Mouse (Mus musculus) heart, adult 10 weeks (tissue): ENCODE results near the gene Mafg. TPM values are rescaled to one million over a fixed set of nuclear protein-coding genes. Genes with fewer than 3 reads are reported as not detected.

Experiments used
- polyA plus RNA-seq: library from polyadenylated mRNA; stranded (reverse); fragments of 350-450 nt; fragmentation: Illumina TruSeq; extraction: RNeasy Lipid Tissue Mini Kit (QIAGEN cat#74804); gene quantifications from one replicate; pipeline ENCODE4 v1.2.3, GENCODE M21; 2014; ENCODE audit warnings: low read depth, low replicate concordance

The Mafg gene
- 42.4 TPM for polyA plus RNA-seq

DNA sequence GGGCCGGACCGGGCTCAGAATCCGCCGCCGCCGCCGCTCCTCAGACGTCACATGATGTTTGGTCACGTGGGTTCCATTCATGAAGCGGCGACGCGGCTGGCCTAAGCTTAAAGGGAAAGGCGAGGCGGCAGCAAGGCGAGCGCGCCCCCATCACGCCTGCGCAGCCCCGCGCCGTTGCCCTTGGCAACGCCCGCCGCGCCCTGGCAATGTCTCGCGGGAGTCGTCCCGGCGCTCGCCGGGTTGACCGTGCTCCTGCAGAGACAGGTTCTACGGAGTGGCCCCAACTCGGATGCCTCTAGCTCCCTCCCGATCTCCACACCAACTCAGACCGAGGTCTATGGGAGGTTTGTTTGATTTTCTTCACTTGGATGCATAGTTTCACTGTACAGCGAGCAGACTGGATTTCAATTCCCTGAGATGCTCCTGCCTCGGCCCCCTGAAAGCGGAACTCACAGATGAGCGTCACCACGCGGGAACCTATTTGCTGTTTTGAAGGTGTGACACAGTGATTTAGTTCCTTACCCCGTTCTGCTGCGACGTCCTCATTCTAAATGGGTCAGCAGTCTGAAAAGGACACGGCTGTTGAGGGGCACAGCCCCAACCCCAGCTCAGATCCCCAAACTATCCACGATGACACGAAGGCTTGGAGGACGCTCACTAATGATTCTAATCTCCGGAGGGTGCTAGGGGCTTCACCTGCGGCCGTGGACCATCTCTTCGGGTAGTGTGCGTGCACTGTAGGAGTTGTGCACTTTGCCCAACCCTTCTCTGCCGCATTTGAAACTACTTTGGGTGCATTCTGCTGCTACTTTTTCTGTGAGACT, at the start of gene Mafg:
Mafg (minus strand) TSS at position 81 of the 824 bp plus-strand sequence.

DNA sequence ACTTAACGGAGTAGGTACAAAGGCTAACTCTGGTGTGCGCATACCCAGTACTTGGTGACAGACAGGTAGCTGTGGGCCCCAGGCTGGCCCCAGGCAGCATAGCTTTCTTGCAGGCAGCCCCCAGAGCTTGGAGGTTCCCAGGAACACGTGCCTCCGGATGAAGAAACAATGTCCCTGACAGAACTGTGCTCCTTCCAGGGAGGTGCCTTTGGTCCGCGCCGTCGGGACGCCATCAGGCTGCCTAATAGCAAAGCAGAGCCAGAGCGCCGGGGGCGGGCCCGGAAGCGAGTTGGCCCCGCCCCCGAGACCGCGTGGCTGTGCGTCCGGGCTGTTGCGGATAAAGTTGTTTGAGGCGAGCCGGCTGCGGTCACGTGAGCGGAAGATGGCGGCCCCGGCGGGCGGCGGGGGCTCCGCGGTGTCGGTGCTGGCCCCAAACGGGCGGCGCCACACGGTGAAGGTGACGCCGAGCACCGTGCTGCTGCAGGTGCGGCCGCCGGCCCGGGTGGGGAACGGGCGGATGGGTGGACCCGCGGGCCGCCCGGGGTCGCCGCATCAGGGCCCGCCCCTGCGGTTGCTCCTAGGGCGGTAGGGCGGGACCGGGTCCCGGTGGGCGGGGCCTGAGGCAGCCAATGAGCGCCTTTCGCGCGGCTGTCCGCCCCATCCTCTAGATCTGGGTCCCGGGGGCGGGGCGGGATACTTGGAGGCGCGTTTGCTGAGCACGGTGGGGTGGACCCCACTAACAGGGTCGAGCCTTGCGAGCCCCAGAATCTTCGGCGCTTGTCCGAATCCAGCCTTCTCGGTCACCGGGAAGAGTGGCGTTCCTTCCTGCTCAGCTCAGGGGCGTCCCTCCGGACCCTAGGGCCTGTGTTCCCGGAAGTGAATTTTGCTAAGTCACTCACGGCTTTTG, 39.5 kb upstream of the Mafg start, which contains the start of gene Aspscr1:
Aspscr1 (plus strand) TSS at position 287 of the 907 bp plus-strand sequence.

DNA sequence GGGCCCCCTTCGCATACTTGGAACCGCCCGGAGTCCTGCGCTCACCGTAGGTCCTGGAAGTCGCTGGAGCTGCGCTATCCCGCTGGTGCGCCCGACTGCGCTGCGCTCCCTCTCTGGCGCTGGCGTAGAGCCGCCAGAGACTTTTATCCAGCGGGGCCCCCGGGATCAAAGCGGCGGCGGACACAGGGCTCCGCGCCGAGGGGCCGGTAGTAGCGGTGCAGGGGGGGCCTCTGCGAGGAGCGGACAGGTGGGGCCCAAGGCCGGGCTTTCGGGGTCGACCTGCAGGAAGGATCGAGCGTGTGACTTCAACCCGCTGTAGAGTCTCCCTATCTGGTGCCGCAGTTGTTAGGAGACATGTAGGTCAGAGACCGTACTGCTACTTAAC, 27.7 kb upstream of the Mafg start, which contains the start of gene Notum:
Notum (minus strand) TSS at position 100 of the 385 bp plus-strand sequence.

DNA sequence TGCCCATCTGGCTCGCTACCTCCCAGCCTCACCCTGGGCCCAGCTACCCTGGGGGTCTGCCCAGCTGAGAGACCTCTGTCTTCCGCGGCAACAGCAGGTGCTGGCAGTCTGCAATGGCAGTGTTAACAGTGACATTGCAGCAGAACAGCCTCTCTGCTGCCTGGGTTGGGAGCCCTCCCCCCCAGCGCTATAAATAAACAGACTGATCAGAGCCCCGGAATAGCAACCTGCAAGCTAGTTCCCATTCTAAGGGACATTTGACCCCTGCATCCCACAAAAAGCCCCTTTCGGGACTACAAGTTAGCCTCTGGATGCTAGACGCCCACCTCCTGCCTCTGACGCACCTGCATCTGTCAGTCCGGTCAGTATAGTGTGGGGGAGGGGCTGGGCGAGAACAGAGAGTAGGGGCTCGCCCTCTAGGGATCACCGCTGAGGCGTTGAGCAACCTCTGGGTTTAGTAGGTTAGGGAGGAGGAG, 14.6 kb upstream of the Mafg start, which contains the start of gene Myadml2:
Myadml2 (minus strand) TSS at position 158 of the 476 bp plus-strand sequence.

DNA sequence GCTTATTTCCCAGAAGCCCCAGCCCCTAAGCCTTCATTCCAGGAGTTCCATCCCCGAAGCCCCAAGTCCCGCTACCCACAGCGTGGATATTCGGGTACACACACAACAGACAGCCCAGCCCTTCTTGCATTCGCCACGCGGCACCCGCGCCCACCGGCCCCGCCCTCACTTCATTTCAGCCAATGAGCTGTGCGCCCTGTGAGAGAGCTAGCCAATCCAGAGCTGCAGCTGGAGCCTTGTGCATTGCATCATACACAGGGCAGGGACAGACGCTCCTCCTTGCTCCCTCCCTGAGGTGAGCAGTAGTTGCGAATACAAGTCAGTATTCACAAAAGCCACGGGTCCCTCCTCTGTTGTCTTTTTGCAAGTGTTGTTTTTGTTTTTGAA, 10.2 kb upstream of the Mafg start, which contains the start of gene Pycr1:
Pycr1 (minus strand) TSS at position 169 of the 387 bp plus-strand sequence.

DNA sequence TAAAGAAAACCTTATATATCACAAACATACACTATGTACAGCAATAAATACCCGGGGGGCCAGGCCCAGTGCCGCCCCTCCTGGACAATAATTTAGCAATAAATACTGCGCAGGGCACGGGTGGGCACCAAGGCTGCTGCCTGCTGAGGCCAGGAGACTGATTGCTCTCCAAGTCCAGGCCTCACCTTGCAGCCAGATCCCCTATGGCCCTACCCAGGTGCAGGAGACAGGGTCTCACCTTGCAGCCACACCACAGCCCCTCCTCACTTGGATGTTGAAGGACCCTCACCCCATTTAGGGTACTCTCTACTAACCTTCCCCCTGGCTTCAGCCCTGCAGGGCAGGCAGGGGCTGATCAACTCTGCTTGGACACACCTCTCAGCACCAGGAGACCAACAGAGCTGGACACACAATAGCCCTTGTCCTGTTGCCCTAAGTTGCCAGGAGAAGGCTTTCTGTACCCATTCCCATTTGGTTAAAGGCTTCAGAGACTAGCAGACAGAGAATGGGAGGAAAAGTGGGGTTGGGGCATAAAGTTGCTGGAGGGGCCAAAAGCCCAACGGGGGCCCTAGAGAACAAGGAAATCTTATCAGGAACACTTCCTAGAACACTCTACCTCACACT, 8.1 kb downstream of the Mafg start, which contains the start of gene Sirt7:
Sirt7 (minus strand) TSS at position 89 of the 624 bp plus-strand sequence.

DNA sequence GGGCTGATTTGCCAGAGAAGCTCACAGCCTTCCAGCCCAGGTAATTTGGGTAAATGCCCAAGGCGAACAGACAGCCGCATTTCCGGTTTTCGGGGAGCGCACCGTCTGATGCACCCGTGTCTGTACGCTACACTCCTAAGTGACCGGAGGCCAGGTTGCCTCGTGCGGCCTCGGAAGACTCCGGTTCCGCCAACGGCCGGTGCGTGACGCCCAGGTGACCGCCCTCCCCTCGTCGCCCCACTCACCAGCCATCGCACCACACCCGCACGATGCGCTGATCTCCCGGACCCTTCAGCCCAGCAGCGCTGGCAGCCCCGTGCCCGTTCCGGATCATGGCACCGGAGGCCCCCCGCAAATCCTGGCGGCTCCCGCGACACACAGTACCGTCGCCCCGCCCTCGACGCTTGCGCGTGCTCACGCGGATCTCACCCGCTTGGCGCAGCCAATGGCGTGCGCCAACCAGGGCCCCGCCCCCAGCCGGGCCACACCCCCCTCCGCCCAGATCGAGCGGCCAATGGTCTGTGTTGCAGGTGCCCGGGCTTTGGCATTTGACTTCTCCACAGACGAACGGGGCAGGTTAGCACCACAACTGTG, 15.8 kb downstream of the Mafg start, which contains the start of gene Pcyt2:
Pcyt2 (minus strand) TSS at position 418 of the 594 bp plus-strand sequence.

DNA sequence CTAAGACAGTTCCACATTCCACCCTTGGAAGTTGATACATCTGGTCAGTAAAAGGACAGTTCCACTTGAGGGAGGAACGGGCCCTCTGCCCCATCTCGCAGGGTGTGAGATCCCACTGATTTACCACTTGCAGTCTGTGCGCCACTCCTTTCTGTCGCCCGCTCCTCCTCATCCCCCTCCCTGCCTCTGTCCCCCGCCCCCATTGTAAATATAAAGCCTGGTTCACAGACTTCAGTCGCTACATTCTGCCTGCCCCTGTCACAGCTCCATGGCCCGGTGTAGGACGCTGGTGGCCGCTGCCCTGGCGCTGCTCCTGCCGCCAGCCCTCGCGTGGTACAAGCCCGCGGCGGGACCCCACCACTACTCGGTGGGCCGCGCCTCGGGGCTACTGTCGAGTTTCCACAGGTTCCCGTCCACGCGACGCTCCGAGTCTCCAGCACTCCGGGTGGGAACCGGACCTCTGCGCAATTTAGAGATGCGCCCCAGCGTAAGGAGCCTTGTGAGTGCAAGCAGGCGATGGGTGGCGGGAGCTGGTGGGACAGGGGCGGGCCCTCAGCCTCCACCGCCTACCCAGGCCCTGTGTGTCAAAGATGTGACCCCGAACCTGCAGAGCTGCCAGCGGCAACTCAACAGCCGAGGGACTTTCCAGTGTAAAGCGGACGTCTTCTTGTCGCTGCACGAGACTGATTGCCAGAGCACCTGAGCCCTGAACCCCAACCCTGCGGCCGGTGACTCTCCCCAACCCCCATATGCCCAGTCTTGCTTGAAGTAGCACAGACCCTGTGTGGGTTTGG, 25.0 kb downstream of the Mafg start, which contains the start of gene Npb:
Npb (plus strand) TSS at position 237 of the 794 bp plus-strand sequence.

DNA sequence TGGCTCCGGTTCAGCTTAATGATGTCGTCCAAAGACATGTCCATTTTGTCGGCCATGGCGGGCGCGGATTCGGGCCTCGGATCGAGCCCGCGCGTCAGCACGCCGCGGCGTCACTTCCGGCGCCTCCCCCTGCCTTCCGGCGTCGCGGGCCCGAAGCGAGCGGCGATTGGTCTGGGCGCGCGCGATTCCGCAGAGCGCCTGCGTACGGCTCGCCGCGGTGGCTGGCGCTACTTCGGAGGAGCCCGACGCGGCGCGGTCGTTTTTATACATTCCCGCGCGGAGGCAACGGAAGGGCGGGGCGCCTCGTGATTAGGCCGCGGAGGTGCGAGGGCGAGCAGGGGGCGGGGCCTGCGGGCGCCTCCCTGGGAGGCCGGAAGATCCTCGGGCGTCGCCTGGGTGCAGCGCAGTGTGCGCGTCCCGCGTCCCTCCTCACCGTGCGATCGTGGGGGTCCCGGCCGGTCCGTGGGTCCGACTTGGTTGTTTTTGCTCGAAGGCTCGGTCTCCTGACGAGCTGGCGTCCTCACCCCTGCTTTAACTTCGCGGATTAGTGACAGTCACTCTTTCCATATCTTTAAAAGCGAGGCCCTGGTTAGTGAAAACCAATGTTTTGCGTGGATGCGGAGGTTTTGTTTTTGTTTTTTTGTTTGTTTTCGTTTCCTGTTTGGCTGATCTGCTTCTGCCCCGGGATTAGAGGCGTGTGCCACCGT, 35.0 kb downstream of the Mafg start, which contains the start of the genes Alyref and Anapc11:
Alyref (minus strand) TSS at position 83 of the 707 bp plus-strand sequence.
Anapc11 (plus strand) TSS at position 139 of the 707 bp plus-strand sequence.

DNA sequence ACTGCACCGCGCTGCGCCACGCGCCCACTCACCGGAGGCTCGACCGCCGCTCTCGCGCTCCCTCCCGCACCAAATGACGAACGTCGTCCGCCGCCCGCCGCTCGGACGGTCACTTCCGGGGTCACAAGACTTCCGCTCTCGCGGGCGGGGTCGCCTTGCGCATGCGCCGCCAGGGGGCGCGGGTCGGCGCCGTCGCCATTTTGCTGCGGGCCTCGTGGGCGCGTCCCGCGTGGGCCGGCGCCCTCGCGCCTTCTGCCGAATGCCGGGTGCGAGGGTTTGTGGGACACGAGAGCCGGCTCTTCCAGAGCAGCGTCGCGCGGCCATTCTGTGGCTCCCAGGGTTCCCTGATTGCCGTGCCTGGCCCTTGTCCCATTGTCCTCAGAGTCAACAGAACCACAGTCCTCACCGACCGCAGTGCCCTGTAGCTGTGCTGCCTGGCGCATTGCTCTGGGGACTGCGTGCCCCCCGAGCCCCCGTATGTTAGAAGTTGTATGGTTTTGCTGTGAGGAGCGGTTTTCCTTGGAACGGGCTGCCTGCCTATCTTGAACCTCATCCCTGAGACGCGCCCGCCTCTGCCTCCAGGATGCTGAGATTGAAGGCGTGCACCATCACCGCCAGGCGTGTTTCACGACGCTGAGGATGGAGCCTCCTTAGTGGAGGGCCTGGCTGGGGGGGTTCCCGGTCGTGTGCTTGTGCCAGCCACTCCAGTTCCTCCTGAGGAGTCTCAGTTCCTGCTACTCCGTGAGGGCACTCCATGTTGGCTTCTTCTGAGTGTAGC, 51.7 kb downstream of the Mafg start, which contains the start of gene Arhgdia:
Arhgdia (minus strand) TSS at position 135 of the 778 bp plus-strand sequence.

Other genes with a start within 250 kb of the Mafg start
- 46.6 TPM for gene Nploc4, start 195.9 kb downstream of the Mafg start, polyA plus RNA-seq
- not detected for gene Tspan10, start 191.0 kb downstream of the Mafg start, polyA plus RNA-seq
- 1.0 TPM for gene Pde6g, start 180.1 kb downstream of the Mafg start, polyA plus RNA-seq
- gene Oxld1, start 175.5 kb downstream of the Mafg start, polyA plus RNA-seq: 53.5 TPM
- gene Ccdc137, start 175.5 kb downstream of the Mafg start, polyA plus RNA-seq: 10.3 TPM
- gene Arl16, start 166.0 kb downstream of the Mafg start, polyA plus RNA-seq: 11.3 TPM
- gene Mrpl12, start 149.0 kb downstream of the Mafg start, polyA plus RNA-seq: 230 TPM
- gene Slc25a10, start 141.8 kb downstream of the Mafg start, polyA plus RNA-seq: 12.9 TPM
- gene Gcgr, start 102.9 kb downstream of the Mafg start, polyA plus RNA-seq: 0.81 TPM
- 64.9 TPM for gene Mcrip1, start 83.9 kb downstream of the Mafg start, polyA plus RNA-seq
- gene Ppp1r27, start 82.5 kb downstream of the Mafg start, polyA plus RNA-seq: not detected
- 176 TPM for gene P4hb, start 60.3 kb downstream of the Mafg start, polyA plus RNA-seq
- gene Arhgdia, start 52.0 kb downstream of the Mafg start, polyA plus RNA-seq: 159 TPM
- 25.3 TPM for gene Alyref, start 35.2 kb downstream of the Mafg start, polyA plus RNA-seq
- 53.2 TPM for gene Anapc11, start 35.2 kb downstream of the Mafg start, polyA plus RNA-seq
- not detected for gene Npb, start 25.1 kb downstream of the Mafg start, polyA plus RNA-seq
- gene Pcyt2, start 15.7 kb downstream of the Mafg start, polyA plus RNA-seq: 72.2 TPM
- gene Sirt7, start 8.4 kb downstream of the Mafg start, polyA plus RNA-seq: 16.4 TPM
- gene Pycr1, start 10.2 kb upstream of the Mafg start, polyA plus RNA-seq: 2.0 TPM
- gene Myadml2, start 14.6 kb upstream of the Mafg start, polyA plus RNA-seq: 61.7 TPM
- not detected for gene Notum, start 27.6 kb upstream of the Mafg start, polyA plus RNA-seq
- gene Aspscr1, start 39.4 kb upstream of the Mafg start, polyA plus RNA-seq: 39.2 TPM
- gene Cenpx, start 80.1 kb upstream of the Mafg start, polyA plus RNA-seq: 53.4 TPM
- 12.1 TPM for gene Lrrc45, start 80.3 kb upstream of the Mafg start, polyA plus RNA-seq
- 4.0 TPM for gene Rac3, start 87.9 kb upstream of the Mafg start, polyA plus RNA-seq
- gene Dcxr, start 93.7 kb upstream of the Mafg start, polyA plus RNA-seq: 23.6 TPM
- gene Cbr2, start 98.5 kb upstream of the Mafg start, polyA plus RNA-seq: 30.3 TPM
- 3.6 TPM for gene Hmga1b, start 129.2 kb upstream of the Mafg start, polyA plus RNA-seq
- gene Rfng, start 150.6 kb upstream of the Mafg start, polyA plus RNA-seq: 18.9 TPM
- gene Gps1, start 150.7 kb upstream of the Mafg start, polyA plus RNA-seq: 66.7 TPM
- 27.0 TPM for gene Dus1l, start 162.8 kb upstream of the Mafg start, polyA plus RNA-seq
- 30.7 TPM for gene Fasn, start 190.9 kb upstream of the Mafg start, polyA plus RNA-seq